Mouse (Mus musculus): ENCODE data around the gene Nhlrc4.

Gene Nhlrc4

DNA sequence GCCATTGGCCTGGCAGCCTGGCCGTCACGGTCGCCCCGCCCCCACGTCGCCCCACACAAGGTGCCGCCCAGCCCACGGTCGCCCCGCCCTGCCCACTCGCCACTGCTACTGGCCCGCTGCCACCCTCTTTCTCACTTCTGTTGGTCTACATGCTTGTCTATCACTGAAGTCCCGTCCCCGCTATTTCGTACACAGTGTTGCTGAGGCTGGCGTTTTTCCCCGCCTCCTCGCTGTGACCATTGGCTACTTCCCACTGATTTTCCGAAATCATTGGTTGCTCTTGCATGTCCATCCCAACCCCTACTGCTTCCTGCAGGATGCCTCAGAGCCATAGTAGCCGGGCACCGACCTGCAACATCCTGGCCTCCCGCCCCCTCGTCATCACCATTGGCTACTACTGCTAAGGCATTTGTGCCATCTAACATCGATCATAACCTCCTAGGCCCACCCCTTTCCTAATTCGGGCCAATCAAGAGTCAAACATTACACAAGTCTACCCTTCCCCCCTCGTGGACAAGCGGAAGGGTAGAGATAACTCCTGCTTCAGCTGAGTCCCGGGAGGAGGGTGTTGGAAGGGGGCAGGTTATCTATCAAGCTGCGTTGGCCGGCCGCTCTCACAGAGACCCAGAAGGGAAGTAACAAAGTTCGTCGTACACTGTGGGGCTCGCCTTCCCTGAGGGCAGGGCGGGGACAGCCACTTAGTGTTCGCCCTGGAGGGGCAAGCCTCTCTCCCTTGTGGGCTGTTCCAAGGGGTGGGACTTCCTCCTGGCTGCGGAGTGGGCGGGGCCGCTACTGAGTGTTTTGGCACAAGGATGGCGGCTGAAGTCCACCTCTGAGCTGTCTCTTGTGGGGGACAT, 24.7 kb downstream of the Nhlrc4 start:
- DNase-seq = peak; percentile 100

DNA sequence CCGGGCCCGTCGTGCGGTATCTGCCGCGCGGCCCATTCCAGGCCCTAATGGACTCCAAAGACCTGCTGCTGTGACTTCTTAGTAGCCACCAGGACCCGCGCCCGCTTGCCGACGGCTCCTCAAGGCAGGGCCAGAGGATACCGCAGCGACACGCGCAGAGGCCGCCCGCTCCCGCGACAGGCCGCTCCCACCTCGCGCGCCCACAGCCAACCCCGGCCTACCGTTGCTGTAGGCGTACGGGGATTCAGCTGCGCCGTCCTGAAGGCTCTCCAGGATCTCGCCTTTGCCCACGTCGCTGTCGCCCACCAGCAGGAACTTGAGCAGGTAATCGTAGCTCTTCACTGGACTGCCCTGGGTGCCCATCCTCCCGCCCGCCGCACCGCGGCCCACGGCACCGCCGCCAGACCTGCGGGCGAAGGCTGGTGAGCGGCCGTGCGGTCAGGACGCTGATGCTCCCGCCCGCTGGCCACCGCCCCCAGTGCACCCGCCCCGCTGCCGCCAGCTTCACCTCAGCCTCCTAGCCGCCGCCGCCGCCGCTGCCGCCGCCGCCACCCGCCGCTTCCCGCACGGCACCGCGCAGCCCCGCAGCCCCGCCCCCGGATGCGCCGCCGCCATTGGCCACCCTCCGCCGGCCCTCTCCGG, 25.5 kb downstream of the Nhlrc4 start, which contains the start of gene Rab40c:
Rab40c (minus strand) TSS at position 584 of the 642 bp plus-strand sequence.
- DNase-seq = peak in 1 of 2 experiments; percentile 49

DNA sequence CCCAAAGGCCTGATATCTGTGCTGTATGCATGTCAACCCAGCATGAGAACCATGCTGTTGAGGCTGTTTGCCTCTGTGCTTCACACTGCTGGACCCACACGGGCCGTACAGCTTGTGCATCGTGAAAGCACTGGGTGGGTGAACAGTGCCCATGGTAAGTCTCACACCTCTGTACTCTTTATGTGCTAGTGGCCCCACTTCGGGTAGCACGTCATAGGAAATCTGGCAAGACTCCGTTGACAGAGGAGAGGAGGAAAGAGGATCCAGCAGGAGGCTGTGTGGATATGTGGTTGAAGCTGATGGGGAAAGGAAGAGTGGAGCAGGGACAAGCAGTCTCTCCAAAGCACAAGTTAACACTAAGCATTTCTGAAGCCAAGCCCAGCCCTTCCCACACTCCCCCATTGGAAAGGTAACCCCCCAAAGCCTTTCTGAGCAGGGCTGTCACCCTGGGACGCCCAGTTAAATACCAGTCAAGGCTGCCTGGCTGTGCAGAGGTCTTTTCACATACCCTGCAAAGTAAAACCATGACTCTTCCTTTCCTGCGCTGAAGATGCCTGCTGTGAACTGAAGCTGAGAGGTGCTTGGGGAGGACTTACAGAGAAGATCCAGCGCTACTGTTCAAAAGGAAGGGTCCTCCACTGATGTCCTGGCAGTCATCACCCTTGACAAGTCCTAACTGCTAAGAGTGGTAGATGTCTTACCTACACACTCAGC, 26.6 kb downstream of the Nhlrc4 start:
- DNase-seq = no peak

DNA sequence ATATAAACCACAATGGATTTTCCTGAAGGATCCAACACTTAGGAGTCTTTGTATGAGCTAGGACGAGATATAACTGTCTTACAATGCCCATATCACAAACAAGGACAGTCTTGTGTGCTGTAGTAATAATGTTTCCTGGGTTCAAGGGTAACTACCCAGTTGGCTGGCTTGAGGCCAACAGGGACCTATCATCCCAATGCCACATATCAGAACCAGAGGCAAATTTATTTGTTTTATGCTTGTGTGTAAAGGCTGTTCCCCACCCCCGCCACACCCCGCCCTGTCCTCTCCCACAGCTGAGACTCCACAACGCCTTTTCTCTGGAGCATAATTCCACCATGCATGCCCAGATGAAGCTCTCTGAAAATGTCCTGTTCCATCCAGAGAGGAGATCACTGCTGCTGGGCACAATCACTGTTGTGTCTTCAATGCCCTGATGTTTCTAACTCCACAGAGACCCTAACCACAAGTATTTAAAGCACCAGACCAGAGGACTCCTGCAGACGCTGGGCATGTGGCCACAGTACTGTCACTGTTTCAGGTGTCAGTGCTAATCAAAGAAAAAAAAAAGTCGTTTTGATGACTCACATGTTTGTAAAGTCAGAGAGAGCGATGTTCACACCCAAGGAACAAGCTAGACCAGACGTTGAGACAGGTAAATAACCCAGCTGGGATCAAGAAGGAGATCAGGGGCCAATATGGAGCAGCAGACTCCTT, 27.7 kb downstream of the Nhlrc4 start:
- no peak for DNase-seq

DNA sequence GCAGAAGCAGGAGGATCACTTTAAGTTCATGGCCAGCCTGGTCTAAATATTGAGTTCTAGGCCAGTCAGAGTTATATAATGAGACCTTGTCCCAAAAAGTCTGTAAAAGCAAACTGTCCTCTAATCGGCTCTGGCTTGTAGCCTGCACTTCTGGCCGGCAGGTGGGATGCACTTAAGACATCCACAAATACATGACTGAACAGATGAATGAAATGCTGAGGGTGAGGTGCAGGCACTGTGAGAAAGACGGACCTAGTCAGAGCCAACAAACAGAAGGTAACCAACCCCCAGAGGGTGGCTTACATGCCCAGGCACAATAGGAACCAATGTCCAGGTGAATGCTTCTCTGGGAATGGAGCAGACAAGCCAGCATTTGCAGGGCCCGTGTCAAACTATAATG, 30.5 kb downstream of the Nhlrc4 start:
- peak; percentile 25 to 39 for DNase-seq

DNA sequence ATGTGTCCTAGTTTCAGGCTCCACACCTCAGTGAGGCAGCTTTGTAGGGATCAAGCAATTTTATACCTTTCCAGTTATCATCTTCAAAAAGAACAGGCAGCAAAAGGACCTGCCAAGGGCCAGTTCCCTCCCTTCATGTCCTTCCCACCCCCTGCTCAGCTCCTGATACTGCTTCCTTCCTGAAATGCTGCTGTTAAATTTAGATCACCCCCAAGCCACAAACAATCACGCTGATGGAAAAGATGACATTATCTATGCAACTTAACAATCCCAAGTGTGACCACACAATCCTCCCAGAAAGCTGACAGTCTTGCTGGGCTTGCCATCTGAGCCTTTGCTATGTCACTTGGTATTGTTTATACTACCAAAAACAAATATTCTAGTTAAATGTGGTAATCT, 30.9 kb downstream of the Nhlrc4 start:
- no peak for DNase-seq

DNA sequence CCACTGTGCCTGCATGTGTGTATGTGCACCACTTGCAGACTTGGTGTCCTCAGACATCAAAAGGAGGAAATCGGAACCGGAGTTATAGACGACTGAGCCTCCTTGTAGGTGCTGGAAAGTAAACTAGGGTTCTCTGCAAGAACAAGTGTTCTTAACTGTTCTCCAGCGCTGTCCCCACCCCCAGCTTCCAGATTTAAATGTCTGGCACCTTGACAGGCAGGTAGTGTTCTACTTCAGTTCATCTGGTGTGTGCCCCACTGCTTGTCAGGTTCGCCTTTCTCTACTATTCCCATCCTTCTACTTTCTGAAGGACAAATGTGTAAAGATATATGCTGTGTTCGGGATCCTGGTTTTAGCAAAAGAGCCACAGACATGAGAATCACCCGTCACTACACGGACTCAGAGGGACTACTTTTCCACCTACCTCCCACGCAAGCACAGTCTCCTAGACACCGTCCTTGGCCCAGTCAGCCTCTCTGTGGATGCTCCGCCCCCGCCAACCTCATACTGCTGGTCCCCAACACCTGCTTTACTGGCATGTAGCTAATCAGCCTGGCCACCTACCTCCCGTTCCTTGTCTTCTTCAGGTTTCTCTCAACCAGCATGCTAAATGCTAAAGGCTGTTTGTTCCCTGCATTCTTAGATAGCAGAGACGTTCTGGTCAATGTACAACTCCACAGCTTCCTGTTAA, 31.4 kb downstream of the Nhlrc4 start:
- DNase-seq = peak; percentile 72 to 75

DNA sequence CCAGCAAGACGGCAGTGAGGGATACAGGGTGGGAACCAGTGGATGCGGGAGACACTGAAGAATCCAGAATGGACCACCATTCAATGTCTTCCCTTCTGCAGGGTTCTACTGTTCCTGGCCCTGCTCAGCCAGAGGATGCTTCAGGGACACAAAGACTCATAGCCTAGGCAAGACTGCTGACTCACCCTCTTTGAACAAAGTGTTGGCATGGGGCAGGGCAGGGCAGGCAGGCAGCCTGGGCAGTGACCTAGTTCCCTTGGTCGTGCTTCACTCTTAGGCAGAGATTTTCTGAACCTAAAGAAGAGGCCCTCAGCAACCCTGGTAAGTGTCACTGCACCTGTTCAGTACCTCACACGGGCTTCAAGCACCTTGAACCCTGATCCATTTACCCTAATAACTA, 32.9 kb downstream of the Nhlrc4 start:
- peak; percentile 73 to 75 for DNase-seq

DNA sequence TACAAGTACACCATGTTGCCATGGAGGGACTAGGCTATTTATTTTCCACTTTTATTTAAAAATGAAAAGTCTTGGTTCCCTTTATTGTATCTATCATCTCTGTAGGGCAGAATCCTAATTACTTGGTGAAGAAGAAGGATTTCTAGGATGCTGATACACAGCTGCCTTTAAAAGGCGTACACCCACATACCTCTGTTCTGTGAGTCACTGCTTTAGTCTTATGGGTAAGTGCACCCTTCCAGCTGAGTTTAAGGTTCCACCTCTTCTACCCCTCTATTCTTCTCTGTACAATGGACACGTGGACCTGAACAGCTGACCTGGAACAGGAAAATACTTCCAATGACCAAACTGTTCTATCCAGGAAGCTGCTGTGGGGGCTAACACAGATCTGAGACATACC, 37.1 kb downstream of the Nhlrc4 start:
- DNase-seq = no peak

DNA sequence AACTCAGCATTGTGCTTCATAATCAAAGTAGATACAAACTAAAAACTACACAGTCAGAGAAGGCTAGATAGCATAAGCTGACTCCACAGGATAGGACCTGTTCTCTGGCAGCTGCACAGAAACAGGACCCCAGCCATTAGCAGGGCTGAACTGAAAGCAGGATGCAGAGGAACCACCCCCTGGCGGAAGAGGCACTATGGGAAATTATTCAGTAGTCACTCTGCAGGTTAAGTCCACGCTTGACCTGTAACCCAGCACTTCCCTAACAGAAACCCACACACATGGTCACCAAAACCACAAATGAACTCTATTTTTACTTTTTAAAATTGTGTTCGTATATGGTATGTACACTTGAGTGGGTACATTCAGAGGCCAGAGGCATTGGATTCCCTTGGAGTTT, 41.7 kb downstream of the Nhlrc4 start:
- DNase-seq = no peak

DNA sequence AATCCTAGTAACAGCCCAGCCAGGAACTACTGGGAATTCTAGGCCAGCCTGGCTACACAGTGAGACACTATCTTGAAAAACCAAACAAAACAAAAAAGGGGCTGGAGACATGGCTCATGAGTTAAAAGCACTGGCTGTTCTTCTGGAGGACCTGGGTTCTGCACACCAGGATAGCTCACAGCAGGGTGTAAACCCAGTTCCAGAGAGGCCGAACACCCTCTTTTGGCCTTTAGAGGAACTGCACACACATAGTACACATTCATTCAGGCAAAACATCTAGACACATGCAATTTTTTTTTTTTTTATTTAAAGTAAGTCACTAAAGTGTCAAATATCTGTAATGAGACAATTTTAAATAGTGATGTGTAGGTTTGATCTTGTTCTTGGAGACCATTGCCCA, 44.6 kb downstream of the Nhlrc4 start:
- no peak for DNase-seq

DNA sequence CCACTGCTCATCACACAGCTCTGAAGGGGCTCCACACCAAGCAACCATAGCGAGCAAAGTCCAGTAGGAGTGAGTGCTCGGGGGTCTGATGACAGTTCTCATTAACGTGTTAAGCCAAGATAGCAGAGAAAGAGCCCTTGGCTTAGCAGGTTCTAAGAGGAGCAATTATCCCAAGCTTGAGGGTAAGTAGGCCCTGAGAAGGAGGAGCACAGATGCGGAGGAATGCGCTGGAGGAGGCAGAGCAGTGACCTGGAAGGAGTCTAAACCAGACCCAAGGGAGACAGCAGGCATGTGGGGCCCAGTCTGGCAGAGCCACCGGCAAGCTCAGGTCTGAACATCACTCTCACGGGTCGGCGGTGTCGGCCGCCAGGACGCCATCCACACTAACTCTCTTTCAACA, 48.9 kb downstream of the Nhlrc4 start:
- peak in 1 of 2 experiments; percentile 23 for DNase-seq

DNA sequence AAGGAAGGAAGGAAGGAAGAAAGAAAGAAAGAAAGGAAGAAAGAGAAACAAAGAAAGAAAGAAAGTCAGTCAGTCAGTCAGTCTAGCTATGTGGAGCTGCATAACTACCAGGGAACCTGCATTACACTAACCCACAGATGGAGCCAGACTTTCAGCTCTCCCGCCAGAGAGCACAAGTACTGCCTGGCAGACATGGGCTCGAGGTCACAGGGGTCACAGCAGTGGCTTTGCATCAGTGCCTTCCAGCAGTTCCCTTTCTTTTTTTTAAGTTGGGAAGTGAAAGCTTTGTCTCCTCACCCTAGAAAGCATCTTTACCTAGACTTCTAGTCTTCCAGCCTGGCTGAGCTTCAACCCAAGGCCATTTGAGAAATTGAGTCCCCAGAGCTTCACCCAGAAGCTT, 49.3 kb downstream of the Nhlrc4 start:
- no peak for DNase-seq

DNA sequence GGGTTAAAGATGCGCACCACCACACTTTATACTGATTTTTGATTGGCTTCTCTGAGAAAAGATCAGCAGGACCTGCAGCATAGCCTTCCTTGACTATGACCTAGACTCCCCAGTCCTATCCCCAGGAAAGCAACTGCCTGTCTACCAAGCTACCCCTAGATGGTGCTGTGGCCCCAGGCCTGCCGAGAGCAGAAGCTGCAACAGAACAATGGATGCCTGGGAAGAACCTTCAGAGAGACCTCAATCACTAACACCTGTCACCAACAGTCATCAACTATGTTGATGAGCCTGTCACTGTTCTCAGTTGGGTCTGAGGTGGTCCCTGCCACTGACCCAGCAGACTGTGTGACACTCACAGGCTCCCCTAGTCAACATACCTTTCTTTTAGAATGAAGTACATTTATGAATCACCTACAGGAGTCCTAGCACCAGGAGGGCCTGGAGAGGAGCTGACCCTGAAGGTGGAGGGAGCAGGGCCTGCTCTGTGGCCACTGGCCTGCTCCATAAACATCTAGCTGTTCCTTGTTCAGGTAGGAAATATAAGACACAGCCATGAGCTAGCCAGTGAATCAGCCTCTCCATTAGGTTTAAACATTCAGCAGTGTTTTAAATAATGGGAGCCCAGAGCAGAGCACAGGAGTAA, 50.7 kb downstream of the Nhlrc4 start:
- peak; percentile 80 to 84 for DNase-seq

All from cerebellum, postnatal 36 days (tissue).